Mouse (Mus musculus) midbrain, embryonic 15.5 days (tissue): ENCODE measurements at regions not wholly inside any gene's neighbourhood (a gene's known extent, or its start where the extent isn't known, plus 50 kb on each side); places are given as distances from the start of the nearest gene placed in this dataset.

Source experiments
- ATAC-seq: fragments of 200-750 bp; cut with Nextera tagmentation; replicated peaks from 2 replicates; pipeline ENCODE4 v1.8.0; 2017; ENCODE audit warnings: moderate TSS enrichment
- H3K27ac ChIP-seq: fragments of 300-500 bp; sonication (generic); 2 replicates; pipeline ENCODE4 v1.5.1; 2015; ENCODE audit warnings: mild to moderate bottlenecking, inconsistent platforms
- H3K27me3 ChIP-seq: fragments of 300-500 bp; sonication (generic); replicated peaks from 2 replicates; pipeline ENCODE4 v1.6.1; 2015; ENCODE audit warnings: inconsistent platforms
- H3K36me3 ChIP-seq: fragments of 300-500 bp; sonication (generic); replicated peaks from 2 replicates; pipeline ENCODE4 v1.6.1; 2015; ENCODE audit warnings: inconsistent platforms
- H3K4me1 ChIP-seq: fragments of 300-500 bp; sonication (generic); 2 replicates; pipeline ENCODE4 v1.6.1; 2015; ENCODE audit warnings: inconsistent platforms
- H3K4me2 ChIP-seq: fragments of 300-500 bp; sonication (generic); 2 replicates; pipeline ENCODE4 v1.6.1; 2015; ENCODE audit warnings: inconsistent platforms, mild to moderate bottlenecking, moderate library complexity
- H3K4me3 ChIP-seq: fragments of 300-500 bp; sonication (generic); 2 replicates; pipeline ENCODE4 v1.5.1; 2015; ENCODE audit warnings: mild to moderate bottlenecking, inconsistent platforms
- H3K9ac ChIP-seq: fragments of 300-500 bp; sonication (generic); 2 replicates; pipeline ENCODE4 v1.6.1; 2015; ENCODE audit warnings: mild to moderate bottlenecking, inconsistent platforms
- H3K9me3 ChIP-seq: fragments of 300-500 bp; sonication (generic); 2 replicates; pipeline ENCODE4 v1.6.1; 2016; ENCODE audit warnings: inconsistent platforms
- WGBS: fragments of 180-500 bp; shearing (Covaris S2); methylation state at CpG from one replicate; pipeline ENCODE4 v1.1.7; 2015; ENCODE audit warnings: mixed read lengths; 5-methylcytosine and 5-hydroxymethylcytosine counted together

- ATAC-seq = no peak
- WGBS = 87% methylated on average over 7 of the region's 7 CpGs
- no peaks in the 10 kb centered on the region for H3K36me3 ChIP-seq
- no peak overlapping the region for H3K9ac ChIP-seq
- no peaks in the 10 kb centered on the region for H3K9me3 ChIP-seq
- H3K4me2 ChIP-seq = no peak overlapping the region
- no peaks in the 10 kb centered on the region for H3K4me1 ChIP-seq
- no peaks in the 10 kb centered on the region for H3K27me3 ChIP-seq
- H3K27ac ChIP-seq = no peak overlapping the region
- H3K4me3 ChIP-seq = no peak overlapping the region
These were observed 366.6 kb upstream of the Arid1b start for GRCm38 (mm10) chr17:4627542-4627941.

GRCm38 (mm10) chr17:4631122-4631521, 363.0 kb upstream of the Arid1b start:
- no peaks in the 10 kb centered on the region for H3K36me3 ChIP-seq
- no peak overlapping the region for H3K9ac ChIP-seq
- H3K4me1 ChIP-seq = no peaks in the 10 kb centered on the region
- no peak overlapping the region for H3K4me3 ChIP-seq
- no peak for ATAC-seq
- no peak overlapping the region for H3K4me2 ChIP-seq
- H3K27ac ChIP-seq = no peak overlapping the region
- H3K27me3 ChIP-seq = no peaks in the 10 kb centered on the region
- 80% methylated on average over 4 of the region's 4 CpGs for WGBS
- H3K9me3 ChIP-seq = no peaks in the 10 kb centered on the region

- H3K9me3 ChIP-seq = no peaks in the 10 kb centered on the region
- 98% methylated on average over 2 of the region's 2 CpGs for WGBS
- H3K27ac ChIP-seq = no peak overlapping the region
- no peak overlapping the region for H3K9ac ChIP-seq
- no peak overlapping the region for H3K4me2 ChIP-seq
- H3K4me3 ChIP-seq = no peak overlapping the region
- no peak for ATAC-seq
- H3K27me3 ChIP-seq = no peaks in the 10 kb centered on the region
- peaks cover 6% of the 10 kb centered on the region; the same call in 1 of the 2 replicates for H3K4me1 ChIP-seq
- no peaks in the 10 kb centered on the region for H3K36me3 ChIP-seq
These were observed 361.6 kb upstream of the Arid1b start for GRCm38 (mm10) chr17:4632506-4632905.

- H3K9ac ChIP-seq = no peak overlapping the region
- no peak overlapping the region for H3K27ac ChIP-seq
- no peak overlapping the region for H3K4me3 ChIP-seq
- peaks cover 6% of the 10 kb centered on the region; the same call in 1 of the 2 replicates for H3K4me1 ChIP-seq
- no peaks in the 10 kb centered on the region for H3K36me3 ChIP-seq
- no peak overlapping the region for H3K4me2 ChIP-seq
- 68% methylated on average over 3 of the region's 3 CpGs for WGBS
- H3K27me3 ChIP-seq = no peaks in the 10 kb centered on the region
- H3K9me3 ChIP-seq = no peaks in the 10 kb centered on the region
- no peak for ATAC-seq
These were observed 360.4 kb upstream of the Arid1b start for GRCm38 (mm10) chr17:4633771-4634170.

GRCm38 (mm10) chr17:4636796-4637353, 357.3 kb upstream of the Arid1b start:
- peaks cover 6% of the 10 kb centered on the region; the same call in 1 of the 2 replicates for H3K4me1 ChIP-seq
- H3K4me2 ChIP-seq = no peak overlapping the region
- H3K27me3 ChIP-seq = no peaks in the 10 kb centered on the region
- no peak for ATAC-seq
- H3K9me3 ChIP-seq = no peaks in the 10 kb centered on the region
- no peak overlapping the region for H3K4me3 ChIP-seq
- H3K27ac ChIP-seq = peak overlapping the region; percentile 42; the same call in 1 of the 2 replicates
- no peak overlapping the region for H3K9ac ChIP-seq
- H3K36me3 ChIP-seq = no peaks in the 10 kb centered on the region
- 15% methylated on average over 5 of the region's 5 CpGs for WGBS

- no peaks in the 10 kb centered on the region for H3K9me3 ChIP-seq
- peaks cover 6% of the 10 kb centered on the region; the same call in 1 of the 2 replicates for H3K4me1 ChIP-seq
- no peak overlapping the region for H3K4me2 ChIP-seq
- no peak overlapping the region for H3K27ac ChIP-seq
- no peaks in the 10 kb centered on the region for H3K27me3 ChIP-seq
- no peak for ATAC-seq
- H3K36me3 ChIP-seq = no peaks in the 10 kb centered on the region
- H3K9ac ChIP-seq = no peak overlapping the region
- no peak overlapping the region for H3K4me3 ChIP-seq
- WGBS = 91% methylated on average over 4 of the region's 4 CpGs
These were observed 354.6 kb upstream of the Arid1b start for GRCm38 (mm10) chr17:4639531-4639930.

GRCm38 (mm10) chr17:4640555-4640954, 353.6 kb upstream of the Arid1b start:
- Histone ChIP-seq H3K27me3 (no peaks in the 10 kb centered on the region), H3K27ac (no peak overlapping the region), H3K4me3 (no peak overlapping the region), H3K4me2 (no peak overlapping the region), H3K4me1 (peaks cover 6% of the 10 kb centered on the region; the same call in 1 of the 2 replicates), H3K9ac (no peak overlapping the region), H3K9me3 (no peaks in the 10 kb centered on the region), H3K36me3 (no peaks in the 10 kb centered on the region)
- WGBS = 86% methylated on average over 7 of the region's 7 CpGs
- ATAC-seq = no peak

GRCm38 (mm10) chr17:4641166-4641565, 353.0 kb upstream of the Arid1b start:
- Histone ChIP-seq H3K4me2 (no peak overlapping the region), H3K36me3 (no peaks in the 10 kb centered on the region), H3K27me3 (no peaks in the 10 kb centered on the region), H3K9me3 (no peaks in the 10 kb centered on the region), H3K9ac (no peak overlapping the region), H3K27ac (no peak overlapping the region), H3K4me3 (no peak overlapping the region), H3K4me1 (peaks cover 6% of the 10 kb centered on the region; the same call in 1 of the 2 replicates)
- 71% methylated on average over 4 of the region's 4 CpGs for WGBS
- ATAC-seq = no peak

GRCm38 (mm10) chr17:4642046-4642445, 352.1 kb upstream of the Arid1b start:
- Histone ChIP-seq H3K27ac (no peak overlapping the region), H3K4me3 (no peak overlapping the region), H3K4me1 (peaks cover under 1% of the 10 kb centered on the region; the same call in 1 of the 2 replicates), H3K27me3 (no peaks in the 10 kb centered on the region), H3K9me3 (no peaks in the 10 kb centered on the region), H3K36me3 (no peaks in the 10 kb centered on the region), H3K9ac (no peak overlapping the region), H3K4me2 (no peak overlapping the region)
- no peak for ATAC-seq
- WGBS = 77% methylated on average over 1 of the region's 1 CpGs

- WGBS = 93% methylated on average over 6 of the region's 6 CpGs
- Histone ChIP-seq H3K9me3 (no peaks in the 10 kb centered on the region), H3K4me1 (no peaks in the 10 kb centered on the region), H3K27me3 (no peaks in the 10 kb centered on the region), H3K4me2 (no peak overlapping the region), H3K9ac (no peak overlapping the region), H3K4me3 (no peak overlapping the region), H3K36me3 (no peaks in the 10 kb centered on the region), H3K27ac (no peak overlapping the region)
- ATAC-seq = no peak
These were observed 350.8 kb upstream of the Arid1b start for GRCm38 (mm10) chr17:4643343-4643742.

- Histone ChIP-seq H3K4me2 (no peak overlapping the region), H3K36me3 (no peaks in the 10 kb centered on the region)
- no peak for ATAC-seq
These were observed 345.5 kb upstream of the Arid1b start for GRCm38 (mm10) chr17:4648603-4649002.

GRCm38 (mm10) chr17:4654221-4654620, 339.9 kb upstream of the Arid1b start:
- H3K9me3 ChIP-seq = no peaks in the 10 kb centered on the region
- H3K27ac ChIP-seq = no peak overlapping the region
- H3K27me3 ChIP-seq = no peaks in the 10 kb centered on the region
- no peaks in the 10 kb centered on the region for H3K36me3 ChIP-seq
- no peaks in the 10 kb centered on the region for H3K4me1 ChIP-seq
- H3K4me2 ChIP-seq = no peak overlapping the region
- no peak for ATAC-seq
- no peak overlapping the region for H3K4me3 ChIP-seq
- WGBS = 46% methylated on average over 3 of the region's 3 CpGs
- no peak overlapping the region for H3K9ac ChIP-seq

More at GRCm38 (mm10) chr17:4648603-4649002, 345.5 kb upstream of the Arid1b start:
- Histone ChIP-seq H3K27ac (no peak overlapping the region), H3K4me3 (no peak overlapping the region), H3K4me1 (no peaks in the 10 kb centered on the region), H3K9me3 (no peaks in the 10 kb centered on the region), H3K27me3 (no peaks in the 10 kb centered on the region), H3K9ac (no peak overlapping the region)
- WGBS = 93% methylated on average over 4 of the region's 4 CpGs

GRCm38 (mm10) chr17:4661996-4662395, 332.1 kb upstream of the Arid1b start:
- Histone ChIP-seq H3K27ac (no peak overlapping the region), H3K4me2 (no peak overlapping the region), H3K27me3 (no peaks in the 10 kb centered on the region), H3K4me1 (no peaks in the 10 kb centered on the region), H3K4me3 (no peak overlapping the region), H3K9ac (no peak overlapping the region), H3K36me3 (no peaks in the 10 kb centered on the region), H3K9me3 (no peaks in the 10 kb centered on the region)
- ATAC-seq = no peak
- 89% methylated on average over 5 of the region's 5 CpGs for WGBS
